Comparison of ENCODE assay signal across 18 mouse cellular contexts in genomic region chr19:49966284-49966841, GRCm38 (mm10).
A peak's percentile ranks its signal among the peaks of the same experiment; 100 is the strongest.
DNase-seq lines count a peak whose midpoint lies in the region; ATAC-seq lines count a peak whose summit lies in the region.
"Had no signal": no experiment of that assay in that cellular context is flagged by ENCODE, and none has a peak within 500 bp of the region (broad histone marks: within the 10 kb centered on the region; RNA-seq: fewer than 3 reads in every experiment).

No protein-coding gene starts in this region.

- no peaks in the 10 kb centered on the region for H3K9me3 ChIP-seq in forebrain, embryonic 14.5 days (replicated peaks; ENCODE audit: control insufficient read depth, low read length)
- no peaks in the 10 kb centered on the region for H3K9me3 ChIP-seq in forebrain, embryonic 10.5 days
- H3K9me3 ChIP-seq: embryonic facial prominence, embryonic 12.5 days; forebrain, embryonic 12.5 days; limb, embryonic 15.5 days; lung, embryonic 15.5 days had no signal

- no peak overlapping the region for H3K27ac ChIP-seq in forebrain, embryonic 14.5 days (ENCODE audit: low read depth, low read length)
- H3K27ac ChIP-seq in forebrain, embryonic 10.5 days: no peak overlapping the region
- H3K27ac ChIP-seq: embryonic facial prominence, embryonic 12.5 days; forebrain, embryonic 12.5 days; limb, embryonic 15.5 days; lung, embryonic 15.5 days had no signal

- 82% methylated on average over 6 of the region's 6 CpGs for WGBS in forebrain, embryonic 14.5 days
- WGBS in forebrain, embryonic 10.5 days: 91% methylated on average over 6 of the region's 6 CpGs

- ATAC-seq in forebrain, embryonic 14.5 days: no peak
- ATAC-seq: hindbrain, embryonic 16.5 days had no signal

- no peak overlapping the region for H3K4me2 ChIP-seq in forebrain, embryonic 14.5 days (ENCODE audit: low read length)
- H3K4me2 ChIP-seq: embryonic facial prominence, embryonic 12.5 days; forebrain, embryonic 12.5 days; limb, embryonic 15.5 days; lung, embryonic 15.5 days had no signal

- H3K9ac ChIP-seq in forebrain, embryonic 14.5 days (ENCODE audit: low read length): no peak overlapping the region
- H3K9ac ChIP-seq: embryonic facial prominence, embryonic 12.5 days; forebrain, embryonic 12.5 days; limb, embryonic 15.5 days; lung, embryonic 15.5 days had no signal

- no peak overlapping the region for H3K4me3 ChIP-seq in forebrain, embryonic 14.5 days (ENCODE audit: low read depth, low read length)
- H3K4me3 ChIP-seq in forebrain, embryonic 10.5 days: no peak overlapping the region
- H3K4me3 ChIP-seq: embryonic facial prominence, embryonic 12.5 days; forebrain, embryonic 12.5 days; limb, embryonic 15.5 days; lung, embryonic 15.5 days had no signal

- intact Hi-C loops in left cerebral cortex, postnatal 36 days (cut with DNase I): no loop called here

- H3K27me3 ChIP-seq in forebrain, embryonic 14.5 days (replicated peaks; ENCODE audit: control insufficient read depth, insufficient read depth, low read length): no peaks in the 10 kb centered on the region
- no peaks in the 10 kb centered on the region for H3K27me3 ChIP-seq in forebrain, embryonic 10.5 days (ENCODE audit: poor library complexity, severe bottlenecking)
- H3K27me3 ChIP-seq: embryonic facial prominence, embryonic 12.5 days; forebrain, embryonic 12.5 days; limb, embryonic 15.5 days; lung, embryonic 15.5 days had no signal

- H3K4me1 ChIP-seq in forebrain, embryonic 14.5 days (ENCODE audit: control insufficient read depth, insufficient read depth, low read length): no peaks in the 10 kb centered on the region
- H3K4me1 ChIP-seq in forebrain, embryonic 10.5 days: no peaks in the 10 kb centered on the region
- H3K4me1 ChIP-seq: embryonic facial prominence, embryonic 12.5 days; forebrain, embryonic 12.5 days; limb, embryonic 15.5 days; lung, embryonic 15.5 days had no signal

- no peaks in the 10 kb centered on the region for H3K36me3 ChIP-seq in forebrain, embryonic 14.5 days (ENCODE audit: control insufficient read depth, insufficient read depth, low read length)
- no peaks in the 10 kb centered on the region for H3K36me3 ChIP-seq in forebrain, embryonic 10.5 days (replicated peaks)
- H3K36me3 ChIP-seq: embryonic facial prominence, embryonic 12.5 days; forebrain, embryonic 12.5 days; limb, embryonic 15.5 days; lung, embryonic 15.5 days had no signal

- DNase-seq in forebrain, embryonic 14.5 days (ENCODE audit: low spot score): peak; percentile 16
- DNase-seq in forebrain, embryonic 10.5 days (ENCODE audit: extremely low spot score, low spot score): no peak
- peak; percentile 15 for DNase-seq in ovary, adult 18-20 months (ENCODE audit: low spot score)
- no peak for DNase-seq in ovary, postnatal 10 days (ENCODE audit: low spot score)
- DNase-seq in left cerebral cortex, postnatal 36 days (ENCODE audit: low spot score in 2 of 2): peak; percentile 4 to 11
- peak; percentile 3 for DNase-seq in right cerebral cortex, postnatal 4 days
- DNase-seq in kidney, postnatal 4 days: no peak
- DNase-seq in gastrocnemius, postnatal 25 days: no peak
- DNase-seq: adrenal gland, adult 8-10 months; B cell, adult 2 months; gastrocnemius, postnatal 10 days; heart, postnatal 14 days; kidney, adult 9 months had no signal

Comparison
In these comparisons a context has a peak if more than half of its experiments do, and no peak if none do; other contexts are left out.
1. DNase-seq: peak in forebrain, embryonic 14.5 days (single experiment), ovary, adult 18-20 months (single experiment), left cerebral cortex, postnatal 36 days (2 of 2) and right cerebral cortex, postnatal 4 days (single experiment); none in forebrain, embryonic 10.5 days (single experiment), ovary, postnatal 10 days (single experiment), kidney, postnatal 4 days (0 of 2) and gastrocnemius, postnatal 25 days (single experiment).